Mouse (Mus musculus): ENCODE results near the gene Ints13. TPM values are rescaled to one million over a fixed set of nuclear protein-coding genes. Genes with fewer than 3 reads are reported as not detected.
A peak's percentile ranks its signal among the peaks of the same experiment; 100 is the strongest.

The Ints13 gene
- polyA plus RNA-seq, 1 experiment, result 10.2 TPM

GRCm38 (mm10) chr6:146502856-146503255 lies 74.8 kb downstream of the Ints13 start:
- Histone ChIP-seq H3K36me3 (ENCODE audit: control insufficient read depth, insufficient read depth, low read length) (no peaks in the 10 kb centered on the region), H3K4me3 (ENCODE audit: extremely low read depth, insufficient read depth, insufficient read length) (no peak overlapping the region), H3K27ac (ENCODE audit: insufficient read depth, low read length) (no peak overlapping the region), H3K4me1 (ENCODE audit: control insufficient read depth, insufficient read depth, insufficient read length) (peaks cover 15% of the 10 kb centered on the region), H3K27me3 (ENCODE audit: control insufficient read depth, insufficient read depth, low read length) (no peaks in the 10 kb centered on the region)
- TF ChIP-seq CTCF (IDR thresholded peaks at IDR 0.05; ENCODE audit: extremely low read depth, insufficient read depth, insufficient read length, insufficient replicate concordance) (no peak), POLR2A (IDR thresholded peaks at IDR 0.05; ENCODE audit: low read depth, low read length) (no peak)
- 78% methylated on average over 3 of the region's 3 CpGs for WGBS
- DNase-seq (ENCODE audit: low read depth in 1 of 2, low spot score in 2 of 2), result no peak

DNA sequence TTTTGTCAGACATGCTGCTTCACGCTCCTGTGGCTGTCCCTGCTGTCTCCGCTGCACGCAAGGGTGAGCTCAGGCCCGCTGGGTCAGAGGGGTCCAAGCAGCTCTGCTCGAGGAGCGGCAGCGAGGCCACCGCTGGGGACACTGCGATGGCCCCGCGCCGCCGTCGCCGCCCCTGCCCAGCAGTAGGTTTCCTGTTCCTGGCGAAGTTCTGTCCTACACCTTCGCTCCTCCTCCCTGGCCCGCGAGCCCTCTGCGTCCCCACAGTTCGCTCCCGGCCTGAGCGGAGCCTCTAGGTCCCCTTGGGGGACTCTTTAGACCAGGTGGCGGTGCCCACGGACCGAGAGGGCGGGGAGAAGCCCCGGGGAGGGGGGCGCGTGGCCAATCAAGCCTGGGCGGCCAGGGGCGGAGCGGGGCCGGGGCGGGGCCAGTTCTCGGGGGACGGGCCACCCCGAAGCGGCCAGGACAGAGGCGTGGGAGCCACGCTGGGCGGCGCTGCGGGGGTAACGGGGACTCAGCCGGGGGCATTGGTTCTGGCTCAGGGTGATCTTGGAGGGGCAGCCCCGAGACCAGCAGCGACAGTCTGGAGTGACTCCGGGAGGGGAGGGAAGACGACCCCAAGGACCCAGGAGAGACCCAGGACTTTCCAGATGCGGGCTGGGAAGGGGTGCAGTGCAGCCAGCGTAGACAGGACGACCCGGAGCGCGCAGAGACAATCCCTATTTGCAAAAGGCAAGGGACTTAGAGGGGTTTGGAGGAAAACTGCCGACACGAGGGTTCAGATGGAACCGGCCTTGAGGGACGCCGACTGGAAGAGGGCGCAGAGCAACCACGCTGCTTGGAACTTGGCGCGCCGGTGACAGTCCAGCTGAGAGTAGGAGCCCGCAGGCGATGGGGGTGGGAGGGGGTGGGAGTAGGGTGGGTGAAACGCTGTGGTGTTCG lies 75.5 kb downstream of the Ints13 start, which contains the start of gene Itpr2:
Itpr2 (minus strand) TSS at position 358 of the 939 bp plus-strand sequence.
- peak; percentile 39 to 92 for DNase-seq (ENCODE audit: low read depth in 1 of 2, low spot score in 2 of 2)
- Histone ChIP-seq H3K27me3 (ENCODE audit: control insufficient read depth, insufficient read depth, low read length) (no peaks in the 10 kb centered on the region), H3K4me3 (ENCODE audit: extremely low read depth, insufficient read depth, insufficient read length) (peak within 1 kb of the TSS; percentile 98), H3K27ac (ENCODE audit: insufficient read depth, low read length) (peak within 1 kb of the TSS; percentile 97), H3K4me1 (ENCODE audit: control insufficient read depth, insufficient read depth, insufficient read length) (peaks cover 21% of the 10 kb centered on the region), H3K36me3 (ENCODE audit: control insufficient read depth, insufficient read depth, low read length) (no peaks in the 10 kb centered on the region)
- TF ChIP-seq CTCF (IDR thresholded peaks at IDR 0.05; ENCODE audit: extremely low read depth, insufficient read depth, insufficient read length, insufficient replicate concordance) (0 out of 2 replicates have a peak, but pooled peaks have one; percentile 2), POLR2A (IDR thresholded peaks at IDR 0.05; ENCODE audit: low read depth, low read length) (peak; percentile 58)
- WGBS, result 2% methylated on average over 70 of the region's 70 CpGs

DNA sequence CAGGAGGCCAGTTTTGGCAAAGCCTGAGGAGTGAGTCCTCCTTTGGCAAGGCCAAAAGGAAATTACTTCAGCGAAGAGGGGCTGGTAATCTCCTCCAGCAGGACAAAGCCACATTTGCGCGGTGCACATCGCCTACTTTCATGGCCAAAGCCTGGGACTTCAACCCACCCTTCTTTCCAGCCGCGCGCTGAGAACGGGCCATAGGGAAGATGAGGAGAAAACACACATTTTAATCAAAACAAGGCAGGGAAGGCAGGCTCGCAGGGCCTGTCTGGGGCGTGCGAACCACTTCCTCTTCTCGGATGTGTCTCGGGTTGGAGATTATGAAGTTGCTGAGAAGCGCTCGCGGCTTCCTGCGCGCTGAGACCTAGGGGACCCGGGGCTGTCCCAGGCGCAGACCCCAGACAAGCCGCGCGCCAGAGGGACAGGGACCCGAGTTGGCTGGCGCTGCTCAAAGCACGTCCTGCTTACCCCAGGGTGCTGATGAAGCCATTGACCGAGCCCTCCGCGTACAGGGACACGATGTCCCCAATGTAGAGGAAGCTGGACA lies 76.2 kb downstream of the Ints13 start:
- WGBS, result under 1% methylated on average over 30 of the region's 30 CpGs
- H3K4me1 ChIP-seq (ENCODE audit: control insufficient read depth, insufficient read depth, insufficient read length), result peaks cover 21% of the 10 kb centered on the region
- DNase-seq (ENCODE audit: low read depth in 1 of 2, low spot score in 2 of 2), result peak; percentile 51 to 78

DNA sequence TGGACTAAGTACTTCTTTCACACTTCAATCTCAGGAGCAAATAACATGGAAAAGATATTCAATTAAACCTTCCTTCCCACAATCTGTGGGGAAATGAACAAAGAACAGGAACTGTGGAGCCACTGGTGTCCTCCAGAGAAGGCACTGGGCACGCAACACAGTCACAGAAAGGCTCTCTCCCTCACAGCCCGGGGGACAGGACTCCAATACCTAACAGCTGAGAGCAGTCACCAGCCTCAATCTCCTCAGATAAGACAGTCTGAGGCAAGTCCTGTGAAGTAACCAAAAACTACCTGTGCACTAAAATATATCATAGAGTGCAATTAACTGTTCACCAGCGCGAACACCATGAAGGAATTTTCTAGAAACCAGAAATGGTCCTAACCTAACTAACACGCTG lies 76.9 kb downstream of the Ints13 start:
- WGBS, result 41% methylated on average over 5 of the region's 5 CpGs
- DNase-seq (ENCODE audit: low read depth in 1 of 2, low spot score in 2 of 2), result no peak
- peaks cover 21% of the 10 kb centered on the region for H3K4me1 ChIP-seq (ENCODE audit: control insufficient read depth, insufficient read depth, insufficient read length)
- peak overlapping the region; percentile 97 for H3K27ac ChIP-seq (ENCODE audit: insufficient read depth, low read length)
- TF ChIP-seq CTCF (IDR thresholded peaks at IDR 0.05; ENCODE audit: extremely low read depth, insufficient read depth, insufficient read length, insufficient replicate concordance) (no peak), POLR2A (IDR thresholded peaks at IDR 0.05; ENCODE audit: low read depth, low read length) (no peak)
- H3K4me3 ChIP-seq (ENCODE audit: extremely low read depth, insufficient read depth, insufficient read length), result peak overlapping the region; percentile 49; the same call in 1 of the 2 replicates
- no peaks in the 10 kb centered on the region for H3K27me3 ChIP-seq (ENCODE audit: control insufficient read depth, insufficient read depth, low read length)
- no peaks in the 10 kb centered on the region for H3K36me3 ChIP-seq (ENCODE audit: control insufficient read depth, insufficient read depth, low read length)

More for the DNA sequence above, 76.2 kb downstream of the Ints13 start:
- Histone ChIP-seq H3K4me3 (ENCODE audit: extremely low read depth, insufficient read depth, insufficient read length) (peak overlapping the region; percentile 98), H3K27ac (ENCODE audit: insufficient read depth, low read length) (peak overlapping the region; percentile 97), H3K27me3 (ENCODE audit: control insufficient read depth, insufficient read depth, low read length) (no peaks in the 10 kb centered on the region), H3K36me3 (ENCODE audit: control insufficient read depth, insufficient read depth, low read length) (no peaks in the 10 kb centered on the region)
- TF ChIP-seq POLR2A (IDR thresholded peaks at IDR 0.05; ENCODE audit: low read depth, low read length), result 0 out of 2 replicates have a peak, but pooled peaks have one; percentile 21
- no peak for TF ChIP-seq CTCF (IDR thresholded peaks at IDR 0.05; ENCODE audit: extremely low read depth, insufficient read depth, insufficient read length, insufficient replicate concordance)

- no peak for DNase-seq (ENCODE audit: low read depth in 1 of 2, low spot score in 2 of 2)
- H3K4me1 ChIP-seq (ENCODE audit: control insufficient read depth, insufficient read depth, insufficient read length), result peaks cover 21% of the 10 kb centered on the region
- 81% methylated on average over 6 of the region's 6 CpGs for WGBS
- peak overlapping the region; percentile 97; the same call in 1 of the 2 replicates for H3K27ac ChIP-seq (ENCODE audit: insufficient read depth, low read length)
- no peaks in the 10 kb centered on the region for H3K36me3 ChIP-seq (ENCODE audit: control insufficient read depth, insufficient read depth, low read length)
- H3K27me3 ChIP-seq (ENCODE audit: control insufficient read depth, insufficient read depth, low read length), result no peaks in the 10 kb centered on the region
- no peak overlapping the region for H3K4me3 ChIP-seq (ENCODE audit: extremely low read depth, insufficient read depth, insufficient read length)
- TF ChIP-seq POLR2A (IDR thresholded peaks at IDR 0.05; ENCODE audit: low read depth, low read length), result no peak
- TF ChIP-seq CTCF (IDR thresholded peaks at IDR 0.05; ENCODE audit: extremely low read depth, insufficient read depth, insufficient read length, insufficient replicate concordance), result no peak
Measured at GRCm38 (mm10) chr6:146500206-146500605, 77.4 kb downstream of the Ints13 start.

Other genes with a start within 250 kb of the Ints13 start
- 18.0 and 19.5 TPM in 2 replicates for gene Itpr2, start 75.6 kb downstream of the Ints13 start, polyA plus RNA-seq (2012; rRNA removed)
- 58.6 and 72.9 TPM in 2 replicates for gene Fgfr1op2, start 632 bp downstream of the Ints13 start, polyA plus RNA-seq (2012; rRNA removed)
- gene Med21, start 64.7 kb upstream of the Ints13 start, polyA plus RNA-seq (2012; rRNA removed), result 11.6 and 13.4 TPM in 2 replicates
- 8.5 and 9.2 TPM in 2 replicates for gene Tm7sf3, start 65.0 kb upstream of the Ints13 start, polyA plus RNA-seq (2012; rRNA removed)
- 1.2 and 1.4 TPM in 2 replicates for gene Stk38l, start 147.2 kb upstream of the Ints13 start, polyA plus RNA-seq (2012; rRNA removed)
- 1.4 TPM in 2 replicates for gene Arntl2, start 218.2 kb upstream of the Ints13 start, polyA plus RNA-seq (2012; rRNA removed)